Mouse (Mus musculus): ENCODE results near the gene Naaladl2. TPM values are rescaled to one million over a fixed set of nuclear protein-coding genes. Genes with fewer than 3 reads are reported as not detected.
"Not testable (repeated sequence)": the region's sequence is repeated elsewhere in the genome, so short reads cannot be mapped to it uniquely, and the experiment has no call there.

The Naaladl2 gene
- polyA plus RNA-seq, 1 experiment = not detected

GRCm38 (mm10) chr3:24163992-24164391, 980.1 kb downstream of the Naaladl2 start:
- no peaks in the 10 kb centered on the region for H3K4me1 ChIP-seq
- TF ChIP-seq GATA1 (IDR thresholded peaks at IDR 0.05; ENCODE audit: borderline replicate concordance, low read length) (no peak), FLI1 (IDR thresholded peaks at IDR 0.05; ENCODE audit: low read length) (no peak)

GRCm38 (mm10) chr3:24151086-24151815, 992.8 kb downstream of the Naaladl2 start:
- not testable (repeated sequence) for H3K9me3 ChIP-seq; H3K27me3 ChIP-seq (replicated peaks); H3K36me3 ChIP-seq (replicated peaks; ENCODE audit: low read length); H3K4me1 ChIP-seq; H3K4me3 ChIP-seq (replicated peaks)

More at GRCm38 (mm10) chr3:24163992-24164391, 980.1 kb downstream of the Naaladl2 start:
- Histone ChIP-seq H3K27me3 (replicated peaks) (no peaks in the 10 kb centered on the region), H3K4me3 (replicated peaks) (no peak overlapping the region), H3K36me3 (replicated peaks; ENCODE audit: low read length) (no peaks in the 10 kb centered on the region), H3K9me3 (no peaks in the 10 kb centered on the region)

- H3K4me3 ChIP-seq (replicated peaks) = no peak overlapping the region
Observed at GRCm38 (mm10) chr3:24142808-24143207, 1001.3 kb downstream of the Naaladl2 start.

DNA sequence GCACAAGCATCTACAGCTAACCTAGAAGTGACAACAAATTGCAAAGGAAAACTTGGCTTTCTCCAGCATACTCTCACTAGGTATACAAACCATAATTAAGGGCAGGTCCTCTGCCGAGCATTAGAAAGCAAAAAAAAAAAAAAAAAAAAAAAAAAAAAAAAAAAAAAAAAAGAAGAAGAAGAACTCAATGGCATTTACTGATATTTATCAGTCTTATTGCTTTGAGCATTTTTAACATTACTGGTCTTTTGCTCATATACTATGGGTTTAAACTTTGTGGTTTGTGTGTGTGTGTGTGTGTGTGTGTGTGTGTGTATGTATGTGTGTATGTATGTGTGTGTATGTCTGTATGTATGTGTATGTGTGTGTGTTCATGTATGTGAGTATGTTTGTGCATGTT, 1006.1 kb downstream of the Naaladl2 start:
- H3K9me3 ChIP-seq = no peaks in the 10 kb centered on the region
- no peaks in the 10 kb centered on the region for H3K27me3 ChIP-seq (replicated peaks)
- no peak for TF ChIP-seq FLI1 (IDR thresholded peaks at IDR 0.05; ENCODE audit: low read length)
- TF ChIP-seq GATA1 (IDR thresholded peaks at IDR 0.05; ENCODE audit: borderline replicate concordance, low read length) = no peak
- no peaks in the 10 kb centered on the region for H3K36me3 ChIP-seq (replicated peaks; ENCODE audit: low read length)
- H3K4me1 ChIP-seq = no peaks in the 10 kb centered on the region
- H3K4me3 ChIP-seq (replicated peaks) = no peak overlapping the region

More at GRCm38 (mm10) chr3:24142808-24143207, 1001.3 kb downstream of the Naaladl2 start:
- Histone ChIP-seq H3K27me3 (replicated peaks) (no peaks in the 10 kb centered on the region), H3K36me3 (replicated peaks; ENCODE audit: low read length) (no peaks in the 10 kb centered on the region), H3K4me1 (no peaks in the 10 kb centered on the region), H3K9me3 (no peaks in the 10 kb centered on the region)
- TF ChIP-seq FLI1 (IDR thresholded peaks at IDR 0.05; ENCODE audit: low read length) (no peak), GATA1 (IDR thresholded peaks at IDR 0.05; ENCODE audit: borderline replicate concordance, low read length) (no peak)

GRCm38 (mm10) chr3:24126200-24126599, 1017.9 kb downstream of the Naaladl2 start:
- TF ChIP-seq FLI1 (IDR thresholded peaks at IDR 0.05; ENCODE audit: low read length) (no peak), GATA1 (IDR thresholded peaks at IDR 0.05; ENCODE audit: borderline replicate concordance, low read length) (no peak)
- Histone ChIP-seq H3K36me3 (replicated peaks; ENCODE audit: low read length) (no peaks in the 10 kb centered on the region), H3K27me3 (replicated peaks) (no peaks in the 10 kb centered on the region), H3K4me1 (no peaks in the 10 kb centered on the region), H3K4me3 (replicated peaks) (no peak overlapping the region), H3K9me3 (no peaks in the 10 kb centered on the region)

- Histone ChIP-seq H3K4me3 (replicated peaks) (no peak overlapping the region), H3K9me3 (no peaks in the 10 kb centered on the region), H3K36me3 (replicated peaks; ENCODE audit: low read length) (no peaks in the 10 kb centered on the region), H3K4me1 (no peaks in the 10 kb centered on the region), H3K27me3 (replicated peaks) (no peaks in the 10 kb centered on the region)
- no peak for TF ChIP-seq GATA1 (IDR thresholded peaks at IDR 0.05; ENCODE audit: borderline replicate concordance, low read length)
- TF ChIP-seq FLI1 (IDR thresholded peaks at IDR 0.05; ENCODE audit: low read length) = no peak
Observed at GRCm38 (mm10) chr3:24124034-24124433, 1020.0 kb downstream of the Naaladl2 start.

GRCm38 (mm10) chr3:24118136-24118535, 1025.9 kb downstream of the Naaladl2 start:
- no peak for TF ChIP-seq FLI1 (IDR thresholded peaks at IDR 0.05; ENCODE audit: low read length)
- TF ChIP-seq GATA1 (IDR thresholded peaks at IDR 0.05; ENCODE audit: borderline replicate concordance, low read length) = no peak
- Histone ChIP-seq H3K9me3 (no peaks in the 10 kb centered on the region), H3K4me3 (replicated peaks) (peak overlapping the region; percentile 23), H3K27me3 (replicated peaks) (no peaks in the 10 kb centered on the region), H3K36me3 (replicated peaks; ENCODE audit: low read length) (no peaks in the 10 kb centered on the region), H3K4me1 (no peaks in the 10 kb centered on the region)

DNA sequence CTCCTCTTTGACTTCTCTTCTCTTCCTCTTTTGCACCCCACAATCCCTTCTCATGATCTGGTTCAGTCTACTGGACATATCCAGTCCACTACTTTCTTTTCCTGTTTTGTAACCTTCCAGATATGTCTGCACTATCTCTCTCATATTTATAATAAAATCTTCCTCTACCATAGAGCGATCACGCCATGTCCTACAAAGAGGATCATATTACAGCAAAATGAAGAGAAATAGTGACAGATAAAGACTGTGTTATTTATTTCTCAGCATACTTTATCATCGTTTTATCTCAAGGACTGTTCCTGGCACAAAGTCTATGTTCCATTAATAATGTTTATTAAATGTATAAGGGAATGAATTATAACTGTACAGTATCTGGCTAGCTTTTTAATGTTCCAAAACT, 1029.2 kb downstream of the Naaladl2 start:
- Histone ChIP-seq H3K36me3 (replicated peaks; ENCODE audit: low read length) (no peaks in the 10 kb centered on the region), H3K9me3 (no peaks in the 10 kb centered on the region)

DNA sequence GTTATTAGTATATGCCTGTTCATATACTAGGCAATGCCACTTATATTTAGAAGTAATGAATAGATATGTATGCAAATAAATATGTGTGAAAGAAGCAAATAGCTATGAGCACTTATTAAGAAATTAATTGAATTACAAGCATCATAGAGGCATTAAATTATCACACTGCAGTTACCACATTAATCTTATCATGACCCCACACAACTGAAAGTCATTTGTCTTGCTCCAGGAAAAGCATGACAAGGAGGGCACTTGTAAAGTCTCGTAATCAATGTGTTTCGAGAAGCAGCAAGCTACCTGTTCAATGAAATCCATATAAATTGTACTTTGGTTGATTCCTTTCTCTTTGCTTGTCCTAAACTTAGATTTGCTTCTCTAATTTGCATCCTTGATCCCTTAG, 1030.7 kb downstream of the Naaladl2 start:
- H3K4me1 ChIP-seq = no peaks in the 10 kb centered on the region
- TF ChIP-seq GATA1 (IDR thresholded peaks at IDR 0.05; ENCODE audit: borderline replicate concordance, low read length) (no peak), FLI1 (IDR thresholded peaks at IDR 0.05; ENCODE audit: low read length) (no peak)
- no peaks in the 10 kb centered on the region for H3K9me3 ChIP-seq
- no peaks in the 10 kb centered on the region for H3K27me3 ChIP-seq (replicated peaks)
- no peak overlapping the region for H3K4me3 ChIP-seq (replicated peaks)
- H3K36me3 ChIP-seq (replicated peaks; ENCODE audit: low read length) = no peaks in the 10 kb centered on the region

More for the DNA sequence above, 1029.2 kb downstream of the Naaladl2 start:
- H3K27me3 ChIP-seq (replicated peaks) = no peaks in the 10 kb centered on the region
- no peak overlapping the region for H3K4me3 ChIP-seq (replicated peaks)
- TF ChIP-seq FLI1 (IDR thresholded peaks at IDR 0.05; ENCODE audit: low read length) (no peak), GATA1 (IDR thresholded peaks at IDR 0.05; ENCODE audit: borderline replicate concordance, low read length) (no peak)
- H3K4me1 ChIP-seq = no peaks in the 10 kb centered on the region

DNA sequence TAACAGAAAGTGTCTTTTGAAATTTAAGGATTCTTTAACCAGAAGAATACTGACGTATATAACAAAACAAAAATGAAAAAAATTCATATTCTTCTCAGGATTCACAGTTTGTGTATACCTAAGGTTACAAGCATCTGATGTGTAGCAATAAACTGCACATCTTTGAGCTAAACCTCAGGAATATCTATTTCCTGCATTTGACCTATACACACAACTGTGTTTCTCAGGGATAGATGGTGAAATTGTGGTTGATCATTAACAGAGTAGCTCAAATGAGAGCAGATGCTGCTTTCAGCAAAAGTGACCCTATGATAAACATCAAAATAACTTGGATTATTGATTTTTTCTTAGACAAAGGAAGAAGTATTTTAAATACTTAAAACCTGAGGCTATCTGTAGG, 1037.7 kb downstream of the Naaladl2 start:
- H3K4me1 ChIP-seq = no peaks in the 10 kb centered on the region
- H3K27me3 ChIP-seq (replicated peaks) = no peaks in the 10 kb centered on the region
- no peak overlapping the region for H3K4me3 ChIP-seq (replicated peaks)
- H3K36me3 ChIP-seq (replicated peaks; ENCODE audit: low read length) = no peaks in the 10 kb centered on the region
- TF ChIP-seq GATA1 (IDR thresholded peaks at IDR 0.05; ENCODE audit: borderline replicate concordance, low read length) (no peak), FLI1 (IDR thresholded peaks at IDR 0.05; ENCODE audit: low read length) (no peak)
- no peaks in the 10 kb centered on the region for H3K9me3 ChIP-seq
